In genomic region chr11:71751174-71751611, GRCm38 (mm10) we compare ENCODE assay signal across 8 mouse cellular contexts. TPM values are rescaled to one million over a fixed set of nuclear protein-coding genes. Genes with fewer than 3 reads are reported as not detected.
DNase-seq lines count a peak whose midpoint lies in the region; ATAC-seq and TF ChIP-seq lines count a peak whose summit lies in the region.

No protein-coding gene starts in this region.

- under 1% methylated on average over 34 of the region's 41 CpGs for WGBS in hindbrain, embryonic 15.5 days
- WGBS in lung, embryonic 15.5 days = 2% methylated on average over 41 of the region's 41 CpGs
- under 1% methylated on average over 41 of the region's 41 CpGs for WGBS in stomach, postnatal 0 days

- peak overlapping the region; percentile 77 for H3K27ac ChIP-seq in hindbrain, embryonic 15.5 days (replicated peaks)
- no peak overlapping the region for H3K27ac ChIP-seq in lung, embryonic 15.5 days
- no peak overlapping the region for H3K27ac ChIP-seq in stomach, postnatal 0 days (replicated peaks)

- H3K4me2 ChIP-seq in hindbrain, embryonic 15.5 days = peak overlapping the region; percentile 85
- peak overlapping the region; percentile 84 for H3K4me2 ChIP-seq in lung, embryonic 15.5 days
- peak overlapping the region; percentile 62 for H3K4me2 ChIP-seq in stomach, postnatal 0 days (replicated peaks; ENCODE audit: low read depth)

- H3K9ac ChIP-seq in hindbrain, embryonic 15.5 days = peak overlapping the region; percentile 79
- H3K9ac ChIP-seq in lung, embryonic 15.5 days = peak overlapping the region; percentile 47
- H3K9ac ChIP-seq in stomach, postnatal 0 days (ENCODE audit: low read length) = no peak overlapping the region; the same call in 1 of the 2 replicates

- 0 out of 2 replicates have a peak, but pooled peaks cover under 1% of the 10 kb centered on the region for H3K9me3 ChIP-seq in megakaryocyte, embryonic 14.5 days
- H3K9me3 ChIP-seq in hindbrain, embryonic 15.5 days = no peaks in the 10 kb centered on the region
- no peaks in the 10 kb centered on the region for H3K9me3 ChIP-seq in lung, embryonic 15.5 days
- no peaks in the 10 kb centered on the region for H3K9me3 ChIP-seq in stomach, postnatal 0 days (ENCODE audit: control insufficient read depth, low read length)

- no peak for TF ChIP-seq EP300 in stomach, postnatal 0 days (optimal IDR thresholded peaks at IDR 0.05)

- H3K36me3 ChIP-seq in megakaryocyte, embryonic 14.5 days (replicated peaks; ENCODE audit: low read length) = no peaks in the 10 kb centered on the region
- H3K36me3 ChIP-seq in hindbrain, embryonic 15.5 days = no peaks in the 10 kb centered on the region
- H3K36me3 ChIP-seq in lung, embryonic 15.5 days = no peaks in the 10 kb centered on the region
- no peaks in the 10 kb centered on the region for H3K36me3 ChIP-seq in stomach, postnatal 0 days (ENCODE audit: control insufficient read depth, insufficient read depth, low read length)

- H3K4me3 ChIP-seq in megakaryocyte, embryonic 14.5 days (replicated peaks) = peak overlapping the region; percentile 4
- H3K4me3 ChIP-seq in hindbrain, embryonic 15.5 days = peak overlapping the region; percentile 70
- peak overlapping the region; percentile 54 for H3K4me3 ChIP-seq in lung, embryonic 15.5 days
- H3K4me3 ChIP-seq in stomach, postnatal 0 days (ENCODE audit: low read depth, low read length) = peak overlapping the region; percentile 39

- ATAC-seq in megakaryocyte, adult 5-6 weeks (ENCODE audit: poor library complexity, severe bottlenecking) = no peak
- no peak; the same call in 1 of the 2 replicates for ATAC-seq in hindbrain, embryonic 15.5 days (ENCODE audit: low FRiP score, low read depth)
- ATAC-seq in lung, embryonic 15.5 days (ENCODE audit: borderline replicate concordance, extremely low read depth, low FRiP score, low TSS enrichment) = no peak
- ATAC-seq in stomach, postnatal 0 days (ENCODE audit: low FRiP score, low TSS enrichment) = no peak

- no peak for TF ChIP-seq CTCF in stomach, postnatal 0 days (IDR thresholded peaks at IDR 0.05; ENCODE audit: low read depth)

- peaks cover 56% of the 10 kb centered on the region for H3K27me3 ChIP-seq in megakaryocyte, embryonic 14.5 days (replicated peaks)
- H3K27me3 ChIP-seq in hindbrain, embryonic 15.5 days = no peaks in the 10 kb centered on the region
- H3K27me3 ChIP-seq in lung, embryonic 15.5 days = peaks cover 41% of the 10 kb centered on the region
- peaks cover 6% of the 10 kb centered on the region; the same call in 1 of the 2 replicates for H3K27me3 ChIP-seq in stomach, postnatal 0 days (ENCODE audit: control insufficient read depth, insufficient read depth, low read length)

- DNase-seq in adrenal gland, postnatal 10 days = peak; percentile 38
- no peak for DNase-seq in adrenal gland, postnatal 4 days (ENCODE audit: low spot score in 2 of 2)
- DNase-seq in stomach, postnatal 0 days (ENCODE audit: low spot score) = no peak
- DNase-seq in natural killer cell, adult 2 months (ENCODE audit: low spot score in 2 of 2) = no peak

- H3K4me1 ChIP-seq in megakaryocyte, embryonic 14.5 days = peaks cover 4% of the 10 kb centered on the region; the same call in 1 of the 2 replicates
- H3K4me1 ChIP-seq in hindbrain, embryonic 15.5 days (replicated peaks) = peaks cover 56% of the 10 kb centered on the region
- H3K4me1 ChIP-seq in lung, embryonic 15.5 days = 0 out of 2 replicates have a peak, but pooled peaks cover 8% of the 10 kb centered on the region
- H3K4me1 ChIP-seq in stomach, postnatal 0 days (replicated peaks; ENCODE audit: control insufficient read depth, insufficient read depth) = no peaks in the 10 kb centered on the region

RNA-seq across cellular contexts. Expression of gene Wscd1, which starts 1.5 kb away (rescaled TPM):
- 1 to 10 TPM; 6.7 to 10.0 TPM for total RNA-seq in adrenal gland, postnatal 10 days (2021)
- total RNA-seq in adrenal gland, postnatal 4 days (2021) = 10 to 100 TPM; 13.7 to 16.2 TPM
- not detected in 2 replicates for polyA plus RNA-seq in megakaryocyte, embryonic 14.5 days (2012; ENCODE audit: insufficient read depth, low replicate concordance)
- not detected in 2 replicates for total RNA-seq in megakaryocyte, adult 5-6 weeks (2015)
- not detected in 2 replicates for total RNA-seq in megakaryocyte, adult 5-6 weeks (2017)
- polyA plus RNA-seq in hindbrain, embryonic 15.5 days (2015; fragmentation: Nextera tagmentation; extraction: Ambion mirVana) = 93.2 and 95.6 TPM in 2 replicates
- polyA plus RNA-seq in lung, embryonic 15.5 days (2015; fragmentation: Nextera tagmentation; extraction: Ambion mirVana) = 11.3 and 11.6 TPM in 2 replicates
- polyA plus RNA-seq in stomach, postnatal 0 days (2015; fragmentation: Nextera tagmentation; extraction: Ambion mirVana) = 1.5 and 1.9 TPM in 2 replicates

Comparison
In these comparisons a context has a peak if more than half of its experiments do, and no peak if none do; other contexts are left out.
1. H3K4me3 ChIP-seq: peak in every context shown above with its lines; median percentile 70 in hindbrain, embryonic 15.5 days; 54 in lung, embryonic 15.5 days; 39 in stomach, postnatal 0 days; 4 in megakaryocyte, embryonic 14.5 days.